Mouse (Mus musculus) CH12.LX (cell line): ENCODE measurements around the gene Kat2b. TPM values are rescaled to one million over a fixed set of nuclear protein-coding genes. Genes with fewer than 3 reads are reported as not detected.

Experiments used
- DNase-seq: peaks from one replicate; pipeline ENCODE4 v3.0.0-alpha.2; 2013; ENCODE audit errors: extremely low read depth
- H3K27ac ChIP-seq: 2 replicates; pipeline ENCODE4 v1.5.1; 2012; ENCODE audit warnings: low read depth, mild to moderate bottlenecking, control low read depth, moderate library complexity; ENCODE audit not compliant: insufficient read depth
- H3K27me3 ChIP-seq: replicated peaks from 2 replicates; pipeline ENCODE3; 2012; ENCODE audit warnings: inconsistent platforms
- H3K36me3 ChIP-seq, 2 experiments: replicated peaks in 1 of 2; 2 replicates each; pipeline versions ENCODE3 to v1.6.1; 2012; ENCODE audit warnings: inconsistent platforms in 1 of 2, low read length in 1 of 2, mild to moderate bottlenecking in 1 of 2, mixed read lengths in 1 of 2, moderate library complexity in 1 of 2; ENCODE audit not compliant: control insufficient read depth in 1 of 2, insufficient read depth in 1 of 2
- H3K4me1 ChIP-seq, 2 experiments: 2 replicates each; pipeline ENCODE4 v1.6.1; 2012; ENCODE audit warnings: inconsistent platforms in 1 of 2, moderate library complexity in 1 of 2; ENCODE audit not compliant: insufficient read depth in 2 of 2, control insufficient read depth in 1 of 2
- H3K4me2 ChIP-seq: 2 replicates; pipeline ENCODE4 v1.6.1; 2012; ENCODE audit warnings: low read depth, mild to moderate bottlenecking, control low read depth; ENCODE audit not compliant: poor library complexity, insufficient read depth, severe bottlenecking
- H3K4me3 ChIP-seq, 3 experiments: fragments of 150-350 bp in 1 of 3; sonication (generic) in 1 of 3; replicated peaks in 1 of 3; 2 replicates each; pipeline versions ENCODE3 to v1.5.1; 2011 to 2012; ENCODE audit warnings: low read depth in 2 of 3, low read length in 2 of 3, mild to moderate bottlenecking in 2 of 3, moderate library complexity in 2 of 3, control low read depth in 1 of 3, improper control_type of control experiment in 1 of 3, inconsistent platforms in 1 of 3, mixed read lengths in 1 of 3; ENCODE audit not compliant: poor library complexity in 1 of 3
- H3K79me2 ChIP-seq: replicated peaks from 2 replicates; pipeline ENCODE4 v1.6.1; 2012; ENCODE audit warnings: mild to moderate bottlenecking, moderate library complexity; ENCODE audit not compliant: control insufficient read depth, poor library complexity, insufficient read depth, severe bottlenecking; ENCODE audit errors: extremely low read depth
- H3K9ac ChIP-seq: 2 replicates; pipeline ENCODE4 v1.6.1; 2012; ENCODE audit warnings: low read depth, mild to moderate bottlenecking, control low read depth, moderate library complexity; ENCODE audit not compliant: insufficient read depth
- H3K9me3 ChIP-seq: replicated peaks from 2 replicates; pipeline ENCODE3; 2012; ENCODE audit warnings: low read length, inconsistent platforms, mixed read lengths
- CTCF ChIP-seq, 2 experiments: IDR thresholded peaks in 1 of 2; conservative IDR thresholded peaks in 1 of 2; 2 replicates each; pipeline ENCODE4 v1.5.1; 2011 to 2012; ENCODE audit warnings: low read depth in 2 of 2, low read length in 2 of 2, improper control_type of control experiment in 1 of 2, inconsistent platforms in 1 of 2, mild to moderate bottlenecking in 1 of 2, moderate library complexity in 1 of 2
- HCFC1 ChIP-seq: IDR thresholded peaks from 2 replicates; pipeline ENCODE4 v1.6.1; 2012; ENCODE audit warnings: low read depth, mild to moderate bottlenecking, inconsistent platforms, low read length, improper control_type of control experiment
- IRF4 ChIP-seq: IDR thresholded peaks from 2 replicates; pipeline ENCODE4 v1.6.1; 2014; ENCODE audit warnings: low read depth, mild to moderate bottlenecking, inconsistent platforms, low read length, improper control_type of control experiment
- KAT2A ChIP-seq: IDR thresholded peaks from 2 replicates; pipeline ENCODE4 v1.6.1; 2012; ENCODE audit warnings: low read length, improper control_type of control experiment, inconsistent platforms; ENCODE audit not compliant: insufficient replicate concordance
- MAX ChIP-seq: IDR thresholded peaks from 2 replicates; pipeline ENCODE4 v1.6.1; 2011; ENCODE audit warnings: low read length, improper control_type of control experiment
- MAZ ChIP-seq: IDR thresholded peaks from 2 replicates; pipeline ENCODE4 v1.6.1; 2012; ENCODE audit warnings: low read depth, mild to moderate bottlenecking, inconsistent platforms, low read length, improper control_type of control experiment, moderate library complexity
- PAX5 ChIP-seq: IDR thresholded peaks from 2 replicates; pipeline ENCODE4 v1.6.1; 2012; ENCODE audit warnings: low read length, inconsistent platforms, mixed read lengths
- SIN3A ChIP-seq: IDR thresholded peaks from 2 replicates; pipeline ENCODE4 v1.6.1; 2012; ENCODE audit warnings: low read length, improper control_type of control experiment, inconsistent platforms
- SMC3 ChIP-seq: IDR thresholded peaks from 2 replicates; pipeline ENCODE4 v1.6.1; 2011; ENCODE audit warnings: low read depth, low read length, improper control_type of control experiment
- TBP ChIP-seq: conservative IDR thresholded peaks from 2 replicates; pipeline ENCODE4 v1.6.1; 2011; ENCODE audit warnings: low read depth, low read length, improper control_type of control experiment
- TCF12 ChIP-seq: IDR thresholded peaks from 2 replicates; pipeline ENCODE4 v1.6.1; 2014; ENCODE audit warnings: low read depth, mild to moderate bottlenecking, inconsistent platforms, low read length, improper control_type of control experiment
- USF1 ChIP-seq: IDR thresholded peaks from 2 replicates; pipeline ENCODE4 v1.6.1; 2014; ENCODE audit warnings: low read depth, mild to moderate bottlenecking, inconsistent platforms, low read length, improper control_type of control experiment
- USF2 ChIP-seq: conservative IDR thresholded peaks from 2 replicates; pipeline ENCODE4 v1.6.1; 2011; ENCODE audit warnings: low read depth, low read length, improper control_type of control experiment
- ZKSCAN1 ChIP-seq: IDR thresholded peaks from 2 replicates; pipeline ENCODE4 v1.6.1; 2012; ENCODE audit warnings: low read depth, inconsistent platforms, low read length, improper control_type of control experiment, borderline replicate concordance
- ZMIZ1 ChIP-seq: IDR thresholded peaks from 2 replicates; pipeline ENCODE4 v1.6.1; 2012; ENCODE audit warnings: low read depth, mild to moderate bottlenecking, inconsistent platforms, low read length, improper control_type of control experiment
- ZNF384 ChIP-seq: IDR thresholded peaks from 2 replicates; pipeline ENCODE4 v1.6.1; 2012; ENCODE audit warnings: low read depth, low read length, improper control_type of control experiment, inconsistent platforms
- dilution Hi-C: fragments of 300-500 bp; cut with MboI; formaldehyde crosslinking; loops from 2 replicates; pipeline ENCODE4 v1.14.3; 2020; ENCODE audit warnings: low sequenced_read_pairs; ENCODE audit not compliant: extremely low pct_unique_long_range_greater_than_20kb, extremely low pct_ligation_motif_present
- in situ Hi-C: fragments of 300-500 bp; cut with MboI; formaldehyde crosslinking; loops from 3 replicates; pipeline ENCODE4 v1.14.3; 2019; ENCODE audit warnings: low sequenced_read_pairs, low pct_ligation_motif_present, low pct_unique_long_range_greater_than_20kb, mixed read lengths
- polyA plus RNA-seq: library from polyadenylated mRNA; unstranded; fragments of >175 nt; gene quantifications from 2 replicates; pipeline ENCODE4 v1.2.1, GENCODE M21; 2012; ENCODE audit warnings: low read depth; ENCODE audit not compliant: insufficient read length
- total RNA-seq, 2 experiments: library from RNA; depleted of rRNA; stranded (reverse); fragments of 300-350 nt in 1 of 2; fragments of >200 nt in 1 of 2; gene quantifications; 2 replicates each; pipeline ENCODE4 v1.2.3; 2012 to 2014

The Kat2b gene
- total and polyA plus RNA-seq, 3 experiments, result 3.6 to 4.6 (median 4.1) TPM

DNA sequence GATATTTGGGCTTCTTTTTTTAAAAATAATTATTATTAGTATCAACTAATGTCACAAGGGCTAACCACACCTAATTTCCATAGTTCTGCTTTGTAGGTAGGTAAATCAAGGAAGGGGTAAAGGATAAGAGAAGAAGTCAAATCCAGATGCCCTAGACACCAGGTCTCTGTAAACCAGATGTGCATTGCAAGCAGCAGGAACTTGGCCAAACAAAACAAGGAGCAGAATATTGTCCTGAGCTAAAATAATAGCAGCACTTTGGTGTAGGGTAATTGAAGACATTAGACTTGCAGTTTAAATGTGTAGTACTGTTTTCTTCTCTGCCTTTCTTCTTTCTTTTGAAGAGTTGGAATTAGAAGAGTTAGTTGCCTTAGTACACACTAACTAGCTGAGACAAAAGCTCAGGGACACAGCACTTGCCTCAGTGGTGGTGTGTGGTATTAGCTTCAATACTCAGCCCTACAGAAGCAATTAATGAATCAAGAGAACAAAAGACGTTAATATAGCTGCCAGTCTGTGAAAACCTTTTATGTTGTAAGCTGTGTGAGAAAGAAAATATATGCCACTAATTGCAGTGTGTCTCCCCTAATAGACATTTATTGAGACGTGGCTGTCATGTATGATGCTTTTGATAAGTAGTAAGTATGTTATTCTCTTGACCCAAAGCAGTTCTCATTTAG, 98.2 kb downstream of the Kat2b start:
- DNase-seq, result no peak
- no peak overlapping the region for H3K4me3 ChIP-seq
- H3K27me3 ChIP-seq, result no peaks in the 10 kb centered on the region
- H3K27ac ChIP-seq, result no peak overlapping the region
- no peaks in the 10 kb centered on the region for H3K79me2 ChIP-seq
- in situ Hi-C loops, result no loop called here
- H3K9ac ChIP-seq, result no peak overlapping the region
- no peaks in the 10 kb centered on the region for H3K9me3 ChIP-seq
- H3K4me1 ChIP-seq, result peaks cover 0 to 6% of the 10 kb centered on the region in 2 experiments; a peak in 1 of 4 replicates
- peaks cover 18 to 60% of the 10 kb centered on the region in 2 experiments for H3K36me3 ChIP-seq
- dilution Hi-C loops, result no loop called here
- no peak for TF ChIP-seq MAZ
- TF ChIP-seq ZKSCAN1, result no peak
- no peak for TF ChIP-seq IRF4
- no peak for TF ChIP-seq HCFC1
- TF ChIP-seq ZNF384, result no peak
- TF ChIP-seq SMC3, result no peak
- no peak overlapping the region for H3K4me2 ChIP-seq

DNA sequence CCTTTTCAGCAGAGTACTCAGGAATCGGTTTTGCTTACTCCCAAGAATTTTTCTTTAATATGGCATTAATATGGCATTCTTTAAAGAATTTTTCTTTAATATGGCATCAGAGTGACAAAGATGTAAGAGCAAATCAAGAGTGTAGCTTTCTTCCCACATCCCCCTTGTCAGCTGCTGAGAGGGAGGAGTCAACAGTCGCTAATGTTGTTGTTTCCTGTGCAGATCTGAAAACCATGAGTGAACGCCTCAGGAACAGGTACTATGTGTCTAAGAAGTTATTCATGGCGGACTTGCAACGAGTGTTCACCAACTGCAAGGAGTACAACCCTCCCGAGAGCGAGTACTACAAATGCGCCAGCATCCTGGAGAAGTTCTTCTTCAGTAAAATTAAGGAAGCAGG, 103.8 kb downstream of the Kat2b start:
- H3K4me1 ChIP-seq, result no peaks in the 10 kb centered on the region
- dilution Hi-C loops, result no loop called here
- no peaks in the 10 kb centered on the region for H3K27me3 ChIP-seq
- H3K4me2 ChIP-seq, result no peak overlapping the region
- no peak for TF ChIP-seq ZMIZ1
- no peak for TF ChIP-seq KAT2A
- TF ChIP-seq USF1, result no peak
- TF ChIP-seq PAX5, result no peak
- no peak for TF ChIP-seq TBP
- no peak for TF ChIP-seq USF2
- no peak for TF ChIP-seq TCF12
- no peak for TF ChIP-seq SIN3A
- no peak for TF ChIP-seq MAX
- TF ChIP-seq SMC3, result no peak
- no peak for TF ChIP-seq CTCF (conservative IDR thresholded peaks at IDR 0.05 in 1 of 2, IDR thresholded peaks at IDR 0.05 in 1 of 2; ENCODE audit: low read depth in 2 of 2, low read length in 2 of 2)
- TF ChIP-seq, all 38 proteins: peak for 0
- no peak for DNase-seq
- no peak overlapping the region for H3K4me3 ChIP-seq
- H3K9me3 ChIP-seq, result no peaks in the 10 kb centered on the region
- no peak overlapping the region for H3K27ac ChIP-seq
- H3K9ac ChIP-seq, result no peak overlapping the region
- H3K36me3 ChIP-seq, result peaks cover 24 to 68% of the 10 kb centered on the region in 2 experiments
- H3K79me2 ChIP-seq, result no peaks in the 10 kb centered on the region
- in situ Hi-C loops, result no loop called here
